Mouse (Mus musculus): ENCODE data around the gene Numb. TPM values are rescaled to one million over a fixed set of nuclear protein-coding genes. Genes with fewer than 3 reads are reported as not detected.
"Not testable (repeated sequence)": the region's sequence is repeated elsewhere in the genome, so short reads cannot be mapped to it uniquely, and the experiment has no call there.

Gene Numb
- polyA plus RNA-seq, 1 experiment from 2014 or later, result 16.3 TPM

GRCm38 (mm10) chr12:83892926-83893325 lies 28.8 kb downstream of the Numb start:
- WGBS, result 89% methylated on average over 1 of the region's 1 CpGs
- Histone ChIP-seq H3K9ac (replicated peaks; ENCODE audit: low read depth, low read length) (no peak overlapping the region), H3K27ac (ENCODE audit: low read length) (no peak overlapping the region), H3K9me3 (ENCODE audit: control insufficient read depth, low read length) (no peaks in the 10 kb centered on the region), H3K4me1 (replicated peaks; ENCODE audit: control insufficient read depth, insufficient read depth, low read length) (no peaks in the 10 kb centered on the region), H3K4me2 (ENCODE audit: low read length) (no peak overlapping the region), H3K4me3 (replicated peaks; ENCODE audit: low read length) (no peak overlapping the region), H3K36me3 (ENCODE audit: control insufficient read depth, insufficient read depth) (no peaks in the 10 kb centered on the region), H3K27me3 (replicated peaks; ENCODE audit: control insufficient read depth, insufficient read depth, low read length) (no peaks in the 10 kb centered on the region)
- ATAC-seq, result no peak

- Histone ChIP-seq H3K9ac (replicated peaks; ENCODE audit: low read depth, low read length) (no peak overlapping the region), H3K9me3 (ENCODE audit: control insufficient read depth, low read length) (no peaks in the 10 kb centered on the region), H3K4me1 (replicated peaks; ENCODE audit: control insufficient read depth, insufficient read depth, low read length) (no peaks in the 10 kb centered on the region), H3K27me3 (replicated peaks; ENCODE audit: control insufficient read depth, insufficient read depth, low read length) (no peaks in the 10 kb centered on the region), H3K27ac (ENCODE audit: low read length) (no peak overlapping the region), H3K4me3 (replicated peaks; ENCODE audit: low read length) (no peak overlapping the region), H3K36me3 (ENCODE audit: control insufficient read depth, insufficient read depth) (no peaks in the 10 kb centered on the region), H3K4me2 (ENCODE audit: low read length) (no peak overlapping the region)
- WGBS, result 95% methylated on average over 2 of the region's 2 CpGs
- ATAC-seq, result no peak
These were observed 30.5 kb downstream of the Numb start for GRCm38 (mm10) chr12:83891278-83891677.

GRCm38 (mm10) chr12:83889128-83889527 lies 32.6 kb downstream of the Numb start:
- 98% methylated on average over 1 of the region's 1 CpGs for WGBS
- Histone ChIP-seq H3K27ac (ENCODE audit: low read length) (no peak overlapping the region), H3K27me3 (replicated peaks; ENCODE audit: control insufficient read depth, insufficient read depth, low read length) (no peaks in the 10 kb centered on the region), H3K4me1 (replicated peaks; ENCODE audit: control insufficient read depth, insufficient read depth, low read length) (no peaks in the 10 kb centered on the region), H3K36me3 (ENCODE audit: control insufficient read depth, insufficient read depth) (no peaks in the 10 kb centered on the region), H3K9ac (replicated peaks; ENCODE audit: low read depth, low read length) (no peak overlapping the region), H3K9me3 (ENCODE audit: control insufficient read depth, low read length) (no peaks in the 10 kb centered on the region), H3K4me2 (ENCODE audit: low read length) (no peak overlapping the region), H3K4me3 (replicated peaks; ENCODE audit: low read length) (no peak overlapping the region)
- ATAC-seq, result no peak

GRCm38 (mm10) chr12:83885516-83886285 lies 36.0 kb downstream of the Numb start:
- Histone ChIP-seq H3K9me3 (ENCODE audit: control insufficient read depth, low read length) (no peaks in the 10 kb centered on the region), H3K27me3 (replicated peaks; ENCODE audit: control insufficient read depth, insufficient read depth, low read length) (no peaks in the 10 kb centered on the region), H3K4me3 (replicated peaks; ENCODE audit: low read length) (no peak overlapping the region), H3K36me3 (ENCODE audit: control insufficient read depth, insufficient read depth) (no peaks in the 10 kb centered on the region), H3K27ac (ENCODE audit: low read length) (no peak overlapping the region), H3K4me2 (ENCODE audit: low read length) (no peak overlapping the region), H3K4me1 (replicated peaks; ENCODE audit: control insufficient read depth, insufficient read depth, low read length) (no peaks in the 10 kb centered on the region), H3K9ac (replicated peaks; ENCODE audit: low read depth, low read length) (no peak overlapping the region)
- no peak for ATAC-seq
- 91% methylated on average over 7 of the region's 7 CpGs for WGBS

- H3K27ac ChIP-seq (ENCODE audit: low read length); H3K4me2 ChIP-seq (ENCODE audit: low read length); H3K4me3 ChIP-seq (replicated peaks; ENCODE audit: low read length); H3K4me1 ChIP-seq (replicated peaks; ENCODE audit: control insufficient read depth, insufficient read depth, low read length); H3K9ac ChIP-seq (replicated peaks; ENCODE audit: low read depth, low read length); ATAC-seq; H3K36me3 ChIP-seq (ENCODE audit: control insufficient read depth, insufficient read depth); H3K27me3 ChIP-seq (replicated peaks; ENCODE audit: control insufficient read depth, insufficient read depth, low read length); H3K9me3 ChIP-seq (ENCODE audit: control insufficient read depth, low read length): not testable (repeated sequence)
- WGBS, result 96% methylated on average over 5 of the region's 5 CpGs
These were observed 36.7 kb downstream of the Numb start for GRCm38 (mm10) chr12:83885065-83885464.

GRCm38 (mm10) chr12:83882503-83882902 lies 39.2 kb downstream of the Numb start:
- no peak overlapping the region for H3K27ac ChIP-seq (ENCODE audit: low read length)
- ATAC-seq, result no peak
- no peak overlapping the region for H3K4me3 ChIP-seq (replicated peaks; ENCODE audit: low read length)
- no peak overlapping the region for H3K4me2 ChIP-seq (ENCODE audit: low read length)
- H3K36me3 ChIP-seq (ENCODE audit: control insufficient read depth, insufficient read depth), result no peaks in the 10 kb centered on the region
- H3K4me1 ChIP-seq (replicated peaks; ENCODE audit: control insufficient read depth, insufficient read depth, low read length), result no peaks in the 10 kb centered on the region
- no peak overlapping the region for H3K9ac ChIP-seq (replicated peaks; ENCODE audit: low read depth, low read length)
- H3K27me3 ChIP-seq (replicated peaks; ENCODE audit: control insufficient read depth, insufficient read depth, low read length), result no peaks in the 10 kb centered on the region
- 96% methylated on average over 7 of the region's 7 CpGs for WGBS
- no peaks in the 10 kb centered on the region for H3K9me3 ChIP-seq (ENCODE audit: control insufficient read depth, low read length)

- no peak overlapping the region for H3K9ac ChIP-seq (replicated peaks; ENCODE audit: low read depth, low read length)
- H3K4me3 ChIP-seq (replicated peaks; ENCODE audit: low read length), result no peak overlapping the region
- no peak for ATAC-seq
- 97% methylated on average over 3 of the region's 3 CpGs for WGBS
- H3K27ac ChIP-seq (ENCODE audit: low read length), result no peak overlapping the region
- no peaks in the 10 kb centered on the region for H3K27me3 ChIP-seq (replicated peaks; ENCODE audit: control insufficient read depth, insufficient read depth, low read length)
- H3K4me1 ChIP-seq (replicated peaks; ENCODE audit: control insufficient read depth, insufficient read depth, low read length), result no peaks in the 10 kb centered on the region
- no peaks in the 10 kb centered on the region for H3K36me3 ChIP-seq (ENCODE audit: control insufficient read depth, insufficient read depth)
- H3K4me2 ChIP-seq (ENCODE audit: low read length), result no peak overlapping the region
- no peaks in the 10 kb centered on the region for H3K9me3 ChIP-seq (ENCODE audit: control insufficient read depth, low read length)
These were observed 39.6 kb downstream of the Numb start for GRCm38 (mm10) chr12:83882088-83882487.

- no peaks in the 10 kb centered on the region for H3K27me3 ChIP-seq (replicated peaks; ENCODE audit: control insufficient read depth, insufficient read depth, low read length)
- H3K9ac ChIP-seq (replicated peaks; ENCODE audit: low read depth, low read length), result no peak overlapping the region
- no peak overlapping the region for H3K4me2 ChIP-seq (ENCODE audit: low read length)
- no peaks in the 10 kb centered on the region for H3K4me1 ChIP-seq (replicated peaks; ENCODE audit: control insufficient read depth, insufficient read depth, low read length)
- H3K9me3 ChIP-seq (ENCODE audit: control insufficient read depth, low read length), result no peaks in the 10 kb centered on the region
- H3K27ac ChIP-seq (ENCODE audit: low read length), result no peak overlapping the region
- WGBS, result 27% methylated on average over 2 of the region's 2 CpGs
- ATAC-seq, result no peak
- H3K36me3 ChIP-seq (ENCODE audit: control insufficient read depth, insufficient read depth), result no peaks in the 10 kb centered on the region; the same call in 1 of the 2 replicates
- no peak overlapping the region for H3K4me3 ChIP-seq (replicated peaks; ENCODE audit: low read length)
These were observed 40.8 kb downstream of the Numb start for GRCm38 (mm10) chr12:83880913-83881312.

- H3K9me3 ChIP-seq (ENCODE audit: control insufficient read depth, low read length), result no peaks in the 10 kb centered on the region
- no peak overlapping the region for H3K4me3 ChIP-seq (replicated peaks; ENCODE audit: low read length)
- H3K4me2 ChIP-seq (ENCODE audit: low read length), result no peak overlapping the region
- WGBS, result 95% methylated on average over 2 of the region's 2 CpGs
- H3K36me3 ChIP-seq (ENCODE audit: control insufficient read depth, insufficient read depth), result no peaks in the 10 kb centered on the region; the same call in 1 of the 2 replicates
- ATAC-seq, result no peak
- H3K27me3 ChIP-seq (replicated peaks; ENCODE audit: control insufficient read depth, insufficient read depth, low read length), result no peaks in the 10 kb centered on the region
- no peak overlapping the region for H3K27ac ChIP-seq (ENCODE audit: low read length)
- no peak overlapping the region for H3K9ac ChIP-seq (replicated peaks; ENCODE audit: low read depth, low read length)
- H3K4me1 ChIP-seq (replicated peaks; ENCODE audit: control insufficient read depth, insufficient read depth, low read length), result no peaks in the 10 kb centered on the region
These were observed 46.6 kb downstream of the Numb start for GRCm38 (mm10) chr12:83875097-83875496.

GRCm38 (mm10) chr12:83874597-83874996 lies 47.1 kb downstream of the Numb start:
- 87% methylated on average over 4 of the region's 4 CpGs for WGBS
- Histone ChIP-seq H3K4me1 (replicated peaks; ENCODE audit: control insufficient read depth, insufficient read depth, low read length) (no peaks in the 10 kb centered on the region), H3K27ac (ENCODE audit: low read length) (no peak overlapping the region), H3K9ac (replicated peaks; ENCODE audit: low read depth, low read length) (no peak overlapping the region), H3K9me3 (ENCODE audit: control insufficient read depth, low read length) (no peaks in the 10 kb centered on the region), H3K27me3 (replicated peaks; ENCODE audit: control insufficient read depth, insufficient read depth, low read length) (no peaks in the 10 kb centered on the region), H3K4me3 (replicated peaks; ENCODE audit: low read length) (no peak overlapping the region), H3K4me2 (ENCODE audit: low read length) (no peak overlapping the region), H3K36me3 (ENCODE audit: control insufficient read depth, insufficient read depth) (no peaks in the 10 kb centered on the region; the same call in 1 of the 2 replicates)
- no peak for ATAC-seq
